Mouse (Mus musculus) myocyte (in vitro differentiated cells): ENCODE data around the gene Celf5.

ENCODE experiments used
- POLR2A ChIP-seq: IDR thresholded peaks from one replicate; pipeline ENCODE4 v1.6.1; 2011; ENCODE audit warnings: low read depth, mild to moderate bottlenecking, control low read depth, moderate library complexity; ENCODE audit not compliant: insufficient read length
- REST ChIP-seq: IDR thresholded peaks from one replicate; pipeline ENCODE4 v1.6.1; 2011; ENCODE audit warnings: mild to moderate bottlenecking, control low read depth, moderate library complexity; ENCODE audit not compliant: insufficient read depth, insufficient read length

GRCm38 (mm10) chr10:81441019-81441418 lies 41.5 kb downstream of the Celf5 start:
- TF ChIP-seq POLR2A (no peak), REST (no peak)
